Mouse (Mus musculus) heart, embryonic 12.5 days (tissue): ENCODE data around the gene Ppef2. TPM values are rescaled to one million over a fixed set of nuclear protein-coding genes. Genes with fewer than 3 reads are reported as not detected.

ENCODE experiments used
- ATAC-seq: fragments of 200-750 bp; cut with Nextera tagmentation; 2 replicates; pipeline ENCODE4 v1.8.0; 2017; ENCODE audit warnings: moderate TSS enrichment, moderate library complexity; ENCODE audit not compliant: insufficient number of reproducible peaks, low FRiP score
- H3K27ac ChIP-seq: fragments of 300-500 bp; sonication (generic); 2 replicates; pipeline ENCODE4 v1.5.1; 2016; ENCODE audit warnings: mild to moderate bottlenecking, moderate library complexity; ENCODE audit not compliant: poor library complexity, severe bottlenecking
- H3K27me3 ChIP-seq: fragments of 300-500 bp; sonication (generic); replicated peaks from 2 replicates; pipeline ENCODE4 v1.6.1; 2016; ENCODE audit warnings: mild to moderate bottlenecking, moderate library complexity
- H3K36me3 ChIP-seq: fragments of 300-500 bp; sonication (generic); 2 replicates; pipeline ENCODE4 v1.6.1; 2016; ENCODE audit warnings: mild to moderate bottlenecking, moderate library complexity
- H3K4me1 ChIP-seq: fragments of 300-500 bp; sonication (generic); replicated peaks from 2 replicates; pipeline ENCODE4 v1.6.1; 2016; ENCODE audit warnings: mild to moderate bottlenecking
- H3K4me2 ChIP-seq: fragments of 300-500 bp; sonication (generic); 2 replicates; pipeline ENCODE4 v1.6.1; 2016; ENCODE audit warnings: mild to moderate bottlenecking, moderate library complexity
- H3K4me3 ChIP-seq: fragments of 300-500 bp; sonication (generic); 2 replicates; pipeline ENCODE4 v1.5.1; 2016; ENCODE audit warnings: mild to moderate bottlenecking
- H3K9ac ChIP-seq: fragments of 300-500 bp; sonication (generic); 2 replicates; pipeline ENCODE4 v1.6.1; 2016; ENCODE audit warnings: mild to moderate bottlenecking, moderate library complexity
- H3K9me3 ChIP-seq: fragments of 300-500 bp; sonication (generic); replicated peaks from 2 replicates; pipeline ENCODE4 v1.6.1; 2016; ENCODE audit warnings: mild to moderate bottlenecking, moderate library complexity
- WGBS: fragments of 180-500 bp; shearing (Covaris S2); methylation state at CpG from one replicate; pipeline ENCODE4 v1.1.7; 2016; 5-methylcytosine and 5-hydroxymethylcytosine counted together
- polyA plus RNA-seq: library from polyadenylated mRNA; unstranded; fragments of >200 nt; fragmentation: Nextera tagmentation; extraction: Ambion mirVana; gene quantifications from 2 replicates; pipeline ENCODE4 v1.2.1, GENCODE M21; 2016

Ppef2 gene
- polyA plus RNA-seq, 1 experiment from 2014 or later, result not detected

- Histone ChIP-seq H3K9ac (no peak overlapping the region), H3K27me3 (no peaks in the 10 kb centered on the region), H3K4me3 (no peak overlapping the region), H3K9me3 (no peaks in the 10 kb centered on the region), H3K4me1 (no peaks in the 10 kb centered on the region), H3K36me3 (no peaks in the 10 kb centered on the region), H3K27ac (no peak overlapping the region), H3K4me2 (no peak overlapping the region)
- 80% methylated on average over 7 of the region's 7 CpGs for WGBS
- no peak for ATAC-seq
Observed at GRCm38 (mm10) chr5:92270496-92270895, 14.4 kb upstream of the Ppef2 start.

GRCm38 (mm10) chr5:92263761-92264359, 7.8 kb upstream of the Ppef2 start:
- Histone ChIP-seq H3K9me3 (no peaks in the 10 kb centered on the region), H3K27ac (0 out of 2 replicates have a peak overlapping the region, but pooled peaks have one; percentile 17), H3K4me2 (no peak overlapping the region), H3K4me3 (no peak overlapping the region), H3K27me3 (no peaks in the 10 kb centered on the region), H3K36me3 (no peaks in the 10 kb centered on the region), H3K4me1 (peaks cover 18% of the 10 kb centered on the region), H3K9ac (no peak overlapping the region)
- peak; percentile 81 for ATAC-seq
- 17% methylated on average over 4 of the region's 4 CpGs for WGBS

GRCm38 (mm10) chr5:92262646-92263045, 6.6 kb upstream of the Ppef2 start:
- no peak overlapping the region for H3K9ac ChIP-seq
- ATAC-seq, result no peak
- WGBS, result 84% methylated on average over 8 of the region's 8 CpGs

GRCm38 (mm10) chr5:92254476-92254875, 1.6 kb downstream of the Ppef2 start:
- Histone ChIP-seq H3K27me3 (peaks cover 10% of the 10 kb centered on the region; the same call in 1 of the 2 replicates), H3K9me3 (no peaks in the 10 kb centered on the region; the same call in none of the 2 replicates), H3K4me2 (no peak overlapping the region), H3K9ac (no peak overlapping the region), H3K27ac (no peak overlapping the region), H3K4me3 (no peak overlapping the region), H3K4me1 (peaks cover 15% of the 10 kb centered on the region; the same call in 1 of the 2 replicates), H3K36me3 (no peaks in the 10 kb centered on the region)
- ATAC-seq, result no peak
- WGBS, result 64% methylated on average over 6 of the region's 6 CpGs

More at GRCm38 (mm10) chr5:92262646-92263045, 6.6 kb upstream of the Ppef2 start:
- Histone ChIP-seq H3K27ac (no peak overlapping the region), H3K36me3 (no peaks in the 10 kb centered on the region), H3K27me3 (no peaks in the 10 kb centered on the region), H3K4me3 (no peak overlapping the region), H3K4me2 (no peak overlapping the region), H3K9me3 (no peaks in the 10 kb centered on the region), H3K4me1 (peaks cover 20% of the 10 kb centered on the region)

GRCm38 (mm10) chr5:92252797-92253343, 3.2 kb downstream of the Ppef2 start:
- Histone ChIP-seq H3K27ac (no peak overlapping the region), H3K4me2 (peak overlapping the region; percentile 39), H3K4me1 (0 out of 2 replicates have a peak, but pooled peaks cover 15% of the 10 kb centered on the region), H3K27me3 (peaks cover 10% of the 10 kb centered on the region; the same call in 1 of the 2 replicates), H3K9me3 (peaks cover 3% of the 10 kb centered on the region), H3K4me3 (no peak overlapping the region), H3K36me3 (no peaks in the 10 kb centered on the region), H3K9ac (no peak overlapping the region)
- ATAC-seq, result no peak
- WGBS, result 19% methylated on average over 18 of the region's 18 CpGs

GRCm38 (mm10) chr5:92252031-92252430, 4.0 kb downstream of the Ppef2 start:
- Histone ChIP-seq H3K9me3 (peaks cover 3% of the 10 kb centered on the region), H3K27me3 (peaks cover 10% of the 10 kb centered on the region; the same call in 1 of the 2 replicates), H3K36me3 (no peaks in the 10 kb centered on the region), H3K9ac (no peak overlapping the region), H3K4me3 (no peak overlapping the region), H3K4me1 (0 out of 2 replicates have a peak, but pooled peaks cover 7% of the 10 kb centered on the region), H3K4me2 (no peak overlapping the region), H3K27ac (no peak overlapping the region)
- ATAC-seq, result no peak
- 82% methylated on average over 6 of the region's 6 CpGs for WGBS

GRCm38 (mm10) chr5:92248614-92249013, 7.5 kb downstream of the Ppef2 start:
- no peak overlapping the region for H3K9ac ChIP-seq
- H3K9me3 ChIP-seq, result peaks cover 3% of the 10 kb centered on the region
- peaks cover 6% of the 10 kb centered on the region; the same call in 1 of the 2 replicates for H3K27me3 ChIP-seq
- H3K4me1 ChIP-seq, result 0 out of 2 replicates have a peak, but pooled peaks cover 3% of the 10 kb centered on the region
- H3K4me2 ChIP-seq, result no peak overlapping the region
- no peak for ATAC-seq
- H3K36me3 ChIP-seq, result no peaks in the 10 kb centered on the region
- H3K27ac ChIP-seq, result no peak overlapping the region
- no peak overlapping the region for H3K4me3 ChIP-seq
- WGBS, result 72% methylated on average over 11 of the region's 11 CpGs

- Histone ChIP-seq H3K27me3 (no peaks in the 10 kb centered on the region; the same call in 1 of the 2 replicates), H3K4me2 (no peak overlapping the region), H3K4me1 (no peaks in the 10 kb centered on the region), H3K36me3 (no peaks in the 10 kb centered on the region), H3K9me3 (peaks cover 3% of the 10 kb centered on the region), H3K4me3 (no peak overlapping the region), H3K9ac (no peak overlapping the region), H3K27ac (no peak overlapping the region)
- 80% methylated on average over 9 of the region's 9 CpGs for WGBS
- ATAC-seq, result no peak
Observed at GRCm38 (mm10) chr5:92245483-92245882, 10.6 kb downstream of the Ppef2 start.

- Histone ChIP-seq H3K9me3 (peaks cover 3% of the 10 kb centered on the region; the same call in 1 of the 2 replicates), H3K27ac (no peak overlapping the region), H3K9ac (no peak overlapping the region), H3K4me2 (no peak overlapping the region), H3K4me1 (no peaks in the 10 kb centered on the region), H3K36me3 (no peaks in the 10 kb centered on the region), H3K4me3 (no peak overlapping the region), H3K27me3 (no peaks in the 10 kb centered on the region; the same call in 1 of the 2 replicates)
- 91% methylated on average over 2 of the region's 2 CpGs for WGBS
- no peak for ATAC-seq
Observed at GRCm38 (mm10) chr5:92244900-92245299, 11.2 kb downstream of the Ppef2 start.

GRCm38 (mm10) chr5:92240769-92241168, 15.3 kb downstream of the Ppef2 start:
- Histone ChIP-seq H3K27ac (no peak overlapping the region), H3K27me3 (peaks cover 4% of the 10 kb centered on the region), H3K9me3 (no peaks in the 10 kb centered on the region), H3K4me1 (no peaks in the 10 kb centered on the region), H3K4me2 (no peak overlapping the region), H3K9ac (no peak overlapping the region), H3K4me3 (no peak overlapping the region), H3K36me3 (no peaks in the 10 kb centered on the region)
- 90% methylated on average over 12 of the region's 12 CpGs for WGBS
- ATAC-seq, result no peak

GRCm38 (mm10) chr5:92239333-92240232, 16.5 kb downstream of the Ppef2 start:
- H3K4me2 ChIP-seq, result peak overlapping the region; percentile 55
- no peak overlapping the region for H3K27ac ChIP-seq
- ATAC-seq, result no peak
- no peak overlapping the region; the same call in 1 of the 2 replicates for H3K4me3 ChIP-seq
- H3K9ac ChIP-seq, result no peak overlapping the region
- H3K36me3 ChIP-seq, result no peaks in the 10 kb centered on the region
- no peaks in the 10 kb centered on the region for H3K4me1 ChIP-seq
- H3K9me3 ChIP-seq, result no peaks in the 10 kb centered on the region
- H3K27me3 ChIP-seq, result peaks cover 4% of the 10 kb centered on the region
- WGBS, result 38% methylated on average over 29 of the region's 29 CpGs
